Mouse (Mus musculus) liver, embryonic 14.5 days (tissue): ENCODE measurements around the gene Olfr1366. TPM values are rescaled to one million over a fixed set of nuclear protein-coding genes. Genes with fewer than 3 reads are reported as not detected.

Experiments
- ATAC-seq: fragments of 200-750 bp; cut with Nextera tagmentation; 2 replicates; pipeline ENCODE4 v1.8.0; 2017; ENCODE audit warnings: moderate number of reproducible peaks, mild to moderate bottlenecking, moderate library complexity; ENCODE audit not compliant: insufficient read depth
- DNase-seq, 3 experiments: peaks; one replicate each; pipeline ENCODE4 v3.0.0-alpha.2; 2012 to 2013; ENCODE audit warnings: low read depth in 3 of 3, low spot score in 3 of 3
- H3K27ac ChIP-seq: fragments of 300-500 bp; sonication (generic); 2 replicates; pipeline ENCODE4 v1.5.1; 2014; ENCODE audit warnings: moderate library complexity, mild to moderate bottlenecking, control low read depth, inconsistent platforms
- H3K27me3 ChIP-seq: fragments of 300-500 bp; sonication (generic); 2 replicates; pipeline ENCODE4 v1.6.1; 2014; ENCODE audit warnings: mild to moderate bottlenecking, low read length, moderate library complexity; ENCODE audit not compliant: control insufficient read depth, insufficient read depth
- H3K36me3 ChIP-seq: fragments of 300-500 bp; sonication (generic); replicated peaks from 2 replicates; pipeline ENCODE4 v1.6.1; 2014; ENCODE audit warnings: low read depth; ENCODE audit not compliant: control insufficient read depth, insufficient read depth
- H3K4me1 ChIP-seq, 2 experiments: fragments of 200-500 bp in 1 of 2; fragments of 300-500 bp in 1 of 2; sonication (generic) in 1 of 2; replicated peaks; 2 replicates each; pipeline ENCODE4 v1.6.1; 2012 to 2014; ENCODE audit warnings: antibody characterized with exemption in 1 of 2, inconsistent platforms in 1 of 2, low read length in 1 of 2; ENCODE audit not compliant: control insufficient read depth in 2 of 2, insufficient read depth in 2 of 2
- H3K4me2 ChIP-seq: fragments of 300-500 bp; sonication (generic); 2 replicates; pipeline ENCODE4 v1.6.1; 2014; ENCODE audit warnings: low read depth, mild to moderate bottlenecking, control low read depth, moderate library complexity
- H3K4me3 ChIP-seq, 2 experiments: fragments of 200-500 bp in 1 of 2; fragments of 300-500 bp in 1 of 2; sonication (generic) in 1 of 2; 2 replicates each; pipeline ENCODE4 v1.5.1; 2012 to 2014; ENCODE audit warnings: low read depth in 2 of 2, low read length in 2 of 2, mild to moderate bottlenecking in 2 of 2, control low read depth in 1 of 2, inconsistent platforms in 1 of 2, moderate library complexity in 1 of 2; ENCODE audit not compliant: insufficient read depth in 1 of 2
- H3K9ac ChIP-seq: fragments of 300-500 bp; sonication (generic); replicated peaks from 2 replicates; pipeline ENCODE4 v1.6.1; 2014; ENCODE audit warnings: mild to moderate bottlenecking, control low read depth, moderate library complexity
- H3K9me3 ChIP-seq: fragments of 300-500 bp; sonication (generic); 2 replicates; pipeline ENCODE4 v1.6.1; 2016; ENCODE audit warnings: low read length, mixed read lengths; ENCODE audit not compliant: control insufficient read depth
- CTCF ChIP-seq: IDR thresholded peaks from 2 replicates; pipeline ENCODE4 v1.5.1; 2016; ENCODE audit warnings: antibody characterized with exemption, low read depth, control low read depth
- EP300 ChIP-seq: IDR thresholded peaks from 2 replicates; pipeline ENCODE4 v1.6.1; 2016; ENCODE audit warnings: antibody characterized with exemption, low read depth
- WGBS: fragments of 180-500 bp; shearing (Covaris S2); extraction: QIAGEN DNeasy Blood & Tissue Kit; methylation state at CpG from one replicate; pipeline ENCODE4 v1.1.7; 2014; ENCODE audit not compliant: insufficient replicate concordance; 5-methylcytosine and 5-hydroxymethylcytosine counted together
- polyA plus RNA-seq, 2 experiments: library from polyadenylated mRNA; depleted of rRNA in 1 of 2; stranded (reverse) in 1 of 2; unstranded in 1 of 2; fragments of >200 nt; fragmentation: Nextera tagmentation in 1 of 2; extraction: Ambion mirVana in 1 of 2; gene quantifications; 2 replicates each; pipeline versions ENCODE4 v1.2.1 to v1.2.3; 2012 to 2014

Gene Olfr1366
- polyA plus RNA-seq, 2 experiments, result not detected

- Histone ChIP-seq H3K27ac (no peak within 1 kb of the TSS), H3K4me2 (no peak within 1 kb of the TSS), H3K36me3 (no peaks in the 10 kb centered on the region), H3K27me3 (no peaks in the 10 kb centered on the region), H3K4me1 (no peaks in the 10 kb centered on the region), H3K4me3 (no peak within 1 kb of the TSS), H3K9me3 (no peaks in the 10 kb centered on the region), H3K9ac (no peak within 1 kb of the TSS)
- no peak for DNase-seq
- WGBS, result 86% methylated on average over 21 of the region's 21 CpGs
- TF ChIP-seq CTCF (no peak), EP300 (no peak)
- no peak for ATAC-seq
These were observed 47.5 kb downstream of the Olfr1366 start, which contains the start of gene AK157302 for GRCm38 (mm10) chr13:21495080-21495479. TSS of gene AK157302 (plus strand) at chr13:21495223.

GRCm38 (mm10) chr13:21492847-21493246 lies 49.8 kb downstream of the Olfr1366 start:
- Histone ChIP-seq H3K9me3 (no peaks in the 10 kb centered on the region), H3K4me2 (no peak overlapping the region), H3K36me3 (no peaks in the 10 kb centered on the region), H3K27ac (no peak overlapping the region), H3K9ac (no peak overlapping the region), H3K27me3 (no peaks in the 10 kb centered on the region), H3K4me3 (no peak overlapping the region), H3K4me1 (no peaks in the 10 kb centered on the region)
- 78% methylated on average over 5 of the region's 5 CpGs for WGBS
- TF ChIP-seq CTCF (no peak), EP300 (no peak)
- no peak for ATAC-seq
- DNase-seq, result no peak

- TF ChIP-seq EP300, result no peak
- TF ChIP-seq CTCF, result no peak
- Histone ChIP-seq H3K4me1 (no peaks in the 10 kb centered on the region), H3K27me3 (no peaks in the 10 kb centered on the region), H3K9ac (no peak overlapping the region), H3K4me2 (no peak overlapping the region), H3K4me3 (no peak overlapping the region), H3K27ac (no peak overlapping the region), H3K36me3 (no peaks in the 10 kb centered on the region), H3K9me3 (no peaks in the 10 kb centered on the region)
- DNase-seq, result no peak
- 64% methylated on average over 1 of the region's 1 CpGs for WGBS
- ATAC-seq, result no peak
These were observed 55.7 kb downstream of the Olfr1366 start for GRCm38 (mm10) chr13:21486881-21487280.

Other genes with a start within 250 kb of the Olfr1366 start
Only the 30 nearest of the 31 such genes appear.
- 0.02 TPM in 1 of 2 replicates, not detected in the other for gene Gpx6, start 230.7 kb downstream of the Olfr1366 start, polyA plus RNA-seq (2012; rRNA removed)
- not detected in 2 replicates for gene Gpx6, start 230.7 kb downstream of the Olfr1366 start, polyA plus RNA-seq (2014; fragmentation: Nextera tagmentation; extraction: Ambion mirVana)
- gene Olfr1367, start 195.9 kb downstream of the Olfr1366 start, polyA plus RNA-seq (2012; rRNA removed), result not detected in 2 replicates
- gene Olfr1367, start 195.9 kb downstream of the Olfr1366 start, polyA plus RNA-seq (2014; fragmentation: Nextera tagmentation; extraction: Ambion mirVana), result not detected in 2 replicates
- gene Zscan12, start 180.0 kb downstream of the Olfr1366 start, polyA plus RNA-seq (2012; rRNA removed), result 1.2 and 2.5 TPM in 2 replicates
- 2.9 and 4.0 TPM in 2 replicates for gene Zscan12, start 180.0 kb downstream of the Olfr1366 start, polyA plus RNA-seq (2014; fragmentation: Nextera tagmentation; extraction: Ambion mirVana)
- gene Zkscan3, start 140.1 kb downstream of the Olfr1366 start, polyA plus RNA-seq (2012; rRNA removed), result 18.6 and 24.5 TPM in 2 replicates
- gene Zkscan3, start 140.1 kb downstream of the Olfr1366 start, polyA plus RNA-seq (2014; fragmentation: Nextera tagmentation; extraction: Ambion mirVana), result 23.0 and 25.6 TPM in 2 replicates
- gene Pgbd1, start 101.8 kb downstream of the Olfr1366 start, polyA plus RNA-seq (2012; rRNA removed), result 0.94 and 1.3 TPM in 2 replicates
- 1.2 and 2.0 TPM in 2 replicates for gene Pgbd1, start 101.8 kb downstream of the Olfr1366 start, polyA plus RNA-seq (2014; fragmentation: Nextera tagmentation; extraction: Ambion mirVana)
- gene Zscan26, start 89.1 kb downstream of the Olfr1366 start, polyA plus RNA-seq (2012; rRNA removed), result 7.0 and 9.5 TPM in 2 replicates
- 4.2 and 4.6 TPM in 2 replicates for gene Zscan26, start 89.1 kb downstream of the Olfr1366 start, polyA plus RNA-seq (2014; fragmentation: Nextera tagmentation; extraction: Ambion mirVana)
- gene Nkapl, start 74.3 kb downstream of the Olfr1366 start, polyA plus RNA-seq (2012; rRNA removed), result 0.19 and 0.25 TPM in 2 replicates
- gene Nkapl, start 74.3 kb downstream of the Olfr1366 start, polyA plus RNA-seq (2014; fragmentation: Nextera tagmentation; extraction: Ambion mirVana), result 0.40 and 0.65 TPM in 2 replicates
- gene Zkscan4, start 63.9 kb downstream of the Olfr1366 start, polyA plus RNA-seq (2012; rRNA removed), result 0.16 and 0.21 TPM in 2 replicates
- 0.19 and 0.30 TPM in 2 replicates for gene Zkscan4, start 63.9 kb downstream of the Olfr1366 start, polyA plus RNA-seq (2014; fragmentation: Nextera tagmentation; extraction: Ambion mirVana)
- not detected in 2 replicates for gene Gm10065, start 63.4 kb downstream of the Olfr1366 start, polyA plus RNA-seq (2012; rRNA removed)
- gene Gm10065, start 63.4 kb downstream of the Olfr1366 start, polyA plus RNA-seq (2014; fragmentation: Nextera tagmentation; extraction: Ambion mirVana), result not detected in 2 replicates
- gene AK157302, start 47.6 kb downstream of the Olfr1366 start, polyA plus RNA-seq (2012; rRNA removed), result 0.15 and 0.66 TPM in 2 replicates
- gene AK157302, start 47.6 kb downstream of the Olfr1366 start, polyA plus RNA-seq (2014; fragmentation: Nextera tagmentation; extraction: Ambion mirVana), result 0.94 and 1.1 TPM in 2 replicates
- gene Gm11273, start 41.4 kb downstream of the Olfr1366 start, polyA plus RNA-seq (2012; rRNA removed), result 5.7 and 26.8 TPM in 2 replicates
- 5.5 and 6.9 TPM in 2 replicates for gene Gm11273, start 41.4 kb downstream of the Olfr1366 start, polyA plus RNA-seq (2014; fragmentation: Nextera tagmentation; extraction: Ambion mirVana)
- 2.0 and 2.1 TPM in 2 replicates for gene Zkscan8, start 11.7 kb downstream of the Olfr1366 start, polyA plus RNA-seq (2012; rRNA removed)
- gene Zkscan8, start 11.7 kb downstream of the Olfr1366 start, polyA plus RNA-seq (2014; fragmentation: Nextera tagmentation; extraction: Ambion mirVana), result 1.4 and 1.9 TPM in 2 replicates
- not detected in 2 replicates for gene Olfr1535, start 17.1 kb upstream of the Olfr1366 start, polyA plus RNA-seq (2012; rRNA removed)
- not detected in 2 replicates for gene Olfr1535, start 17.1 kb upstream of the Olfr1366 start, polyA plus RNA-seq (2014; fragmentation: Nextera tagmentation; extraction: Ambion mirVana)
- not detected in 2 replicates for gene Olfr1364, start 39.0 kb upstream of the Olfr1366 start, polyA plus RNA-seq (2012; rRNA removed)
- gene Olfr1364, start 39.0 kb upstream of the Olfr1366 start, polyA plus RNA-seq (2014; fragmentation: Nextera tagmentation; extraction: Ambion mirVana), result not detected in 2 replicates
- gene Olfr1362, start 71.2 kb upstream of the Olfr1366 start, polyA plus RNA-seq (2012; rRNA removed), result not detected in 2 replicates
- not detected in 2 replicates for gene Olfr1362, start 71.2 kb upstream of the Olfr1366 start, polyA plus RNA-seq (2014; fragmentation: Nextera tagmentation; extraction: Ambion mirVana)
- not detected in 2 replicates for gene Olfr11, start 99.7 kb upstream of the Olfr1366 start, polyA plus RNA-seq (2012; rRNA removed)
- gene Olfr11, start 99.7 kb upstream of the Olfr1366 start, polyA plus RNA-seq (2014; fragmentation: Nextera tagmentation; extraction: Ambion mirVana), result not detected in 2 replicates
- gene Olfr1361, start 120.6 kb upstream of the Olfr1366 start, polyA plus RNA-seq (2012; rRNA removed), result not detected in 2 replicates
- not detected in 2 replicates for gene Olfr1361, start 120.6 kb upstream of the Olfr1366 start, polyA plus RNA-seq (2014; fragmentation: Nextera tagmentation; extraction: Ambion mirVana)
- not detected in 2 replicates for gene Olfr1360, start 134.6 kb upstream of the Olfr1366 start, polyA plus RNA-seq (2012; rRNA removed)
- not detected in 2 replicates for gene Olfr1360, start 134.6 kb upstream of the Olfr1366 start, polyA plus RNA-seq (2014; fragmentation: Nextera tagmentation; extraction: Ambion mirVana)
- not detected in 2 replicates for gene Olfr1359, start 155.3 kb upstream of the Olfr1366 start, polyA plus RNA-seq (2012; rRNA removed)
- not detected in 2 replicates for gene Olfr1359, start 155.3 kb upstream of the Olfr1366 start, polyA plus RNA-seq (2014; fragmentation: Nextera tagmentation; extraction: Ambion mirVana)
- 16.0 and 24.7 TPM in 2 replicates for gene Hist1h2bl, start 173.3 kb upstream of the Olfr1366 start, polyA plus RNA-seq (2012; rRNA removed)
- 2.2 and 4.8 TPM in 2 replicates for gene Hist1h2bl, start 173.3 kb upstream of the Olfr1366 start, polyA plus RNA-seq (2014; fragmentation: Nextera tagmentation; extraction: Ambion mirVana)
- gene Hist1h2ai, start 173.6 kb upstream of the Olfr1366 start, polyA plus RNA-seq (2012; rRNA removed), result 6.9 and 22.2 TPM in 2 replicates
- gene Hist1h2ai, start 173.6 kb upstream of the Olfr1366 start, polyA plus RNA-seq (2014; fragmentation: Nextera tagmentation; extraction: Ambion mirVana), result 15.0 and 22.5 TPM in 2 replicates
- gene Hist1h3h, start 174.9 kb upstream of the Olfr1366 start, polyA plus RNA-seq (2012; rRNA removed), result 31.3 and 51.5 TPM in 2 replicates
- 4.7 and 7.9 TPM in 2 replicates for gene Hist1h3h, start 174.9 kb upstream of the Olfr1366 start, polyA plus RNA-seq (2014; fragmentation: Nextera tagmentation; extraction: Ambion mirVana)
- 18.2 and 36.3 TPM in 2 replicates for gene Hist1h2bm, start 179.2 kb upstream of the Olfr1366 start, polyA plus RNA-seq (2012; rRNA removed)
- gene Hist1h2bm, start 179.2 kb upstream of the Olfr1366 start, polyA plus RNA-seq (2014; fragmentation: Nextera tagmentation; extraction: Ambion mirVana), result 4.0 and 5.0 TPM in 2 replicates
- gene Hist1h4j, start 192.3 kb upstream of the Olfr1366 start, polyA plus RNA-seq (2012; rRNA removed), result 24.0 and 29.5 TPM in 2 replicates
- 0.52 and 1.1 TPM in 2 replicates for gene Hist1h4j, start 192.3 kb upstream of the Olfr1366 start, polyA plus RNA-seq (2014; fragmentation: Nextera tagmentation; extraction: Ambion mirVana)
- 16.2 and 32.8 TPM in 2 replicates for gene Hist1h4k, start 207.7 kb upstream of the Olfr1366 start, polyA plus RNA-seq (2012; rRNA removed)
- gene Hist1h4k, start 207.7 kb upstream of the Olfr1366 start, polyA plus RNA-seq (2014; fragmentation: Nextera tagmentation; extraction: Ambion mirVana), result 2.7 and 5.5 TPM in 2 replicates
- 61.7 and 194 TPM in 2 replicates for gene Hist1h2ak, start 211.0 kb upstream of the Olfr1366 start, polyA plus RNA-seq (2012; rRNA removed)
- gene Hist1h2ak, start 211.0 kb upstream of the Olfr1366 start, polyA plus RNA-seq (2014; fragmentation: Nextera tagmentation; extraction: Ambion mirVana), result 11.6 and 13.2 TPM in 2 replicates
- gene Hist1h2bn, start 211.3 kb upstream of the Olfr1366 start, polyA plus RNA-seq (2012; rRNA removed), result 25.2 and 29.5 TPM in 2 replicates
- 5.4 and 5.7 TPM in 2 replicates for gene Hist1h2bn, start 211.3 kb upstream of the Olfr1366 start, polyA plus RNA-seq (2014; fragmentation: Nextera tagmentation; extraction: Ambion mirVana)
- gene Hist1h1b, start 237.8 kb upstream of the Olfr1366 start, polyA plus RNA-seq (2012; rRNA removed), result 8.2 and 9.4 TPM in 2 replicates
- 19.7 and 20.6 TPM in 2 replicates for gene Hist1h1b, start 237.8 kb upstream of the Olfr1366 start, polyA plus RNA-seq (2014; fragmentation: Nextera tagmentation; extraction: Ambion mirVana)
- 37.6 and 93.8 TPM in 2 replicates for gene Hist1h3i, start 240.6 kb upstream of the Olfr1366 start, polyA plus RNA-seq (2012; rRNA removed)
- 299 and 331 TPM in 2 replicates for gene Hist1h3i, start 240.6 kb upstream of the Olfr1366 start, polyA plus RNA-seq (2014; fragmentation: Nextera tagmentation; extraction: Ambion mirVana)
- gene Hist1h2an, start 244.4 kb upstream of the Olfr1366 start, polyA plus RNA-seq (2012; rRNA removed), result 10.9 and 22.9 TPM in 2 replicates
- 12.7 and 14.7 TPM in 2 replicates for gene Hist1h2an, start 244.4 kb upstream of the Olfr1366 start, polyA plus RNA-seq (2014; fragmentation: Nextera tagmentation; extraction: Ambion mirVana)